Mouse (Mus musculus) neural tube, embryonic 13.5 days (tissue): ENCODE data around the gene Mbtd1. TPM values are rescaled to one million over a fixed set of nuclear protein-coding genes. Genes with fewer than 3 reads are reported as not detected.

Source experiments
- ATAC-seq: fragments of 200-750 bp; cut with Nextera tagmentation; 2 replicates; pipeline ENCODE4 v1.8.0; 2017; ENCODE audit warnings: low read depth, mild to moderate bottlenecking, moderate TSS enrichment, moderate library complexity
- H3K27ac ChIP-seq: fragments of 300-500 bp; sonication (generic); replicated peaks from 2 replicates; pipeline ENCODE4 v1.5.1; 2015; ENCODE audit warnings: moderate library complexity, mild to moderate bottlenecking, inconsistent platforms
- H3K27me3 ChIP-seq: fragments of 300-500 bp; sonication (generic); 2 replicates; pipeline ENCODE4 v1.6.1; 2015; ENCODE audit warnings: mild to moderate bottlenecking, inconsistent platforms
- H3K36me3 ChIP-seq: fragments of 300-500 bp; sonication (generic); 2 replicates; pipeline ENCODE4 v1.6.1; 2015; ENCODE audit warnings: mild to moderate bottlenecking, inconsistent platforms
- H3K4me1 ChIP-seq: fragments of 300-500 bp; sonication (generic); replicated peaks from 2 replicates; pipeline ENCODE4 v1.6.1; 2015; ENCODE audit warnings: inconsistent platforms
- H3K4me2 ChIP-seq: fragments of 300-500 bp; sonication (generic); 2 replicates; pipeline ENCODE4 v1.6.1; 2015; ENCODE audit warnings: inconsistent platforms, mild to moderate bottlenecking, moderate library complexity
- H3K4me3 ChIP-seq: fragments of 300-500 bp; sonication (generic); 2 replicates; pipeline ENCODE4 v1.5.1; 2015; ENCODE audit warnings: mild to moderate bottlenecking, inconsistent platforms
- H3K9ac ChIP-seq: fragments of 300-500 bp; sonication (generic); 2 replicates; pipeline ENCODE4 v1.6.1; 2015; ENCODE audit warnings: moderate library complexity, mild to moderate bottlenecking, inconsistent platforms
- H3K9me3 ChIP-seq: fragments of 300-500 bp; sonication (generic); 2 replicates; pipeline ENCODE4 v1.6.1; 2016; ENCODE audit warnings: inconsistent platforms
- WGBS: fragments of 180-500 bp; shearing (Covaris S2); methylation state at CpG from one replicate; pipeline ENCODE4 v1.1.7; 2015; 5-methylcytosine and 5-hydroxymethylcytosine counted together
- polyA plus RNA-seq: library from polyadenylated mRNA; unstranded; fragments of >200 nt; fragmentation: Nextera tagmentation; extraction: Ambion mirVana; gene quantifications from 2 replicates; pipeline ENCODE4 v1.2.1, GENCODE M21; 2015

The Mbtd1 gene
- polyA plus RNA-seq, 1 experiment from 2014 or later: 28.1 TPM

DNA sequence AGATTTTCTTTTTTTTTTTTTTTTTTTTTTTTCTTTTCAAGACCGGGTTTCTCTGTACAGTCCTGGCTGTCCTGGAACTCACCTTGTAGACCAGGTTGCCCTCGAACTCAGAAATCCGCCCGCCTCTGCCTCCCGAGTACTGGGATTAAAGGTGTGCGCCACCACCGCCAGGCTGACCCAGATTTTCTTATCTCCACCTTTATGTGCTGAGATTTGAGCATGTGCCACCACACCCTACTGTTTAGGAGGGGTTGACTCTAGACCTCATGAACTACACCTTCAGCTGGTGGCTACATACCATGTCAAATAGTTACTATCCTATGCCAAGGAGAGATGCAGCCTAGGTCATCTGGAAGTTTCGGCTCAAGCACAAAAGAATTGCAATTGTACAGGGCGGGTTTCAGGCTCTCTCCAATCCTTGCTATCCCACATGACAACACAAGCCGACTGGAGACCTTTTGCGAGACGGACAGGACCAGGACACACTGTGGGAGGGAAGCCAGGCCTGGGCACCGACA, 69.1 kb downstream of the Mbtd1 start:
- H3K36me3 ChIP-seq: peaks cover 61% of the 10 kb centered on the region
- H3K4me2 ChIP-seq: peak overlapping the region; percentile 94
- 41% methylated on average over 13 of the region's 13 CpGs for WGBS
- peak overlapping the region; percentile 79 for H3K9ac ChIP-seq
- H3K4me1 ChIP-seq: peaks cover 40% of the 10 kb centered on the region
- H3K27me3 ChIP-seq: no peaks in the 10 kb centered on the region
- H3K4me3 ChIP-seq: peak overlapping the region; percentile 61
- peak overlapping the region; percentile 87 for H3K27ac ChIP-seq
- peak; percentile 2; the same call in 1 of the 2 replicates for ATAC-seq
- no peaks in the 10 kb centered on the region for H3K9me3 ChIP-seq

DNA sequence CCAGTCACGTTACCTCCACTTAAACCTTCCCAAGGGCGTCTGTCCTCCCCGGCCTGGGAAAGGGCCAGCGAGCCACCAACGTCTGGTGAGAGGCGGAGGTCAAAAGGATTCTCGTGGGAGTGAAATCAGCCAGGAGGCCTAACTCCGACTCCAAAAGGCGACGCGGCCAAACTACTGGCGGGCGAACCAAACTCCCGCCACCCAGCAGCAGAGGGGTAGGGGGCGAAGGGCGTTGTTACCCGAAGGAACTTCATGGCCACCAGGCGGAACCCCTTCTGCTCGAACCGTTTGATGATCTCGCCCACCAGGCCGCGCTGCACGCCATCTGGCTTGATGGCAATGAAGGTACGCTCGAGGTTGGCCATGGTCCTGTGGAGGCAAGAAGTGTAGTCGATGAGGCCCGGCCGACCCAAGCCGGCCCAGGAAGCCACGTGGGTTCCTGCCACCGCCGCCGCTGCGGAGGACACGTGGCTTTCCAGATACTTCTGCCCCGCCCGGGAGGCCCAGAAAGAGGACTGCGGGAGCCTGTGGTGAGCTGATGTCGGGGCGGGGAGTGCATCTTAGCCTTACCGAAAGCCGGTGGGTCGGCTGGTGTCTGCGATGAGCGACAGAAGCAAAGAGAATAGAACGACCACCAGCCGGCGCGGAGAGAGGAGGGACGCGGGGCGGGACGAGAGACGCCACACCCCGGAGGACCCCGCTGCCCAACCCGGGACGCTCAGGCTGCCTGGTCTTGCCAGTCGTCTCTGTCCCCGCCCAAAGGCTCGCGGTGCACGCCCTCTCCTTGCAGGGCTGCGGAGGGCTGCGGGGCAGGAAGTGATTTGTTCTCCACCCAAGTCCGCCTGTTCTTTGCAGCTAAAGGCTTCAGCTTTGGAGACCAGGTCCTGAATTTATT, 69.9 kb downstream of the Mbtd1 start:
- Histone ChIP-seq H3K4me2 (peak overlapping the region; percentile 94), H3K36me3 (peaks cover 61% of the 10 kb centered on the region), H3K9me3 (no peaks in the 10 kb centered on the region), H3K27ac (peak overlapping the region; percentile 87), H3K4me1 (peaks cover 40% of the 10 kb centered on the region), H3K4me3 (peak overlapping the region; percentile 61), H3K27me3 (no peaks in the 10 kb centered on the region), H3K9ac (peak overlapping the region; percentile 79)
- ATAC-seq: peak; percentile 96
- WGBS: under 1% methylated on average over 65 of the region's 67 CpGs

DNA sequence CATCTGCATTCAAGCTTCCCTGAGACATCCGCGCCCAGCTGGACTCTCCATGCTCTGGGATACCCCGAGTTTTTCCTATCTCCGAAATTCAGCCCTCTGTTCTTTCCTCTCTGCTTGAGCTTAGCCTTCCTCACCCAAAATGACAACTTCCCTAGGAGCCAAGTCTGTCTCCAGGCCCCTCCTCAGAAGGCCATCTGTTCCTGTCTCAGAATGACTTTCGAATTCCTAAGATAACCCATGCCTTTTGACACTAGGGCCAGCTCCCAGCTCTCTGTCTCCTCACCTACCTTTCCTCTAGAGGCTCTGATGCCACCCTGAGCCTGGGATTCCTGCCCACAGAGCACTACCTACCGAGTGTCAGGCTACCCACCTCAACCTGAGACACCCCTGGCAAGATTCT, 70.5 kb downstream of the Mbtd1 start, which contains the start of gene Nme2:
Gene Nme2, minus strand, starts transcription at position 101 of the 400 bp plus-strand sequence.
- H3K9ac ChIP-seq: peak within 1 kb of the TSS; percentile 79
- peaks cover 61% of the 10 kb centered on the region for H3K36me3 ChIP-seq
- 4% methylated on average over 6 of the region's 6 CpGs for WGBS
- peak within 1 kb of the TSS; percentile 94 for H3K4me2 ChIP-seq
- H3K27ac ChIP-seq: peak within 1 kb of the TSS; percentile 87
- peaks cover 40% of the 10 kb centered on the region for H3K4me1 ChIP-seq
- H3K9me3 ChIP-seq: no peaks in the 10 kb centered on the region
- ATAC-seq: peak; percentile 37; the same call in 1 of the 2 replicates
- H3K4me3 ChIP-seq: peak within 1 kb of the TSS; percentile 61
- no peaks in the 10 kb centered on the region for H3K27me3 ChIP-seq

DNA sequence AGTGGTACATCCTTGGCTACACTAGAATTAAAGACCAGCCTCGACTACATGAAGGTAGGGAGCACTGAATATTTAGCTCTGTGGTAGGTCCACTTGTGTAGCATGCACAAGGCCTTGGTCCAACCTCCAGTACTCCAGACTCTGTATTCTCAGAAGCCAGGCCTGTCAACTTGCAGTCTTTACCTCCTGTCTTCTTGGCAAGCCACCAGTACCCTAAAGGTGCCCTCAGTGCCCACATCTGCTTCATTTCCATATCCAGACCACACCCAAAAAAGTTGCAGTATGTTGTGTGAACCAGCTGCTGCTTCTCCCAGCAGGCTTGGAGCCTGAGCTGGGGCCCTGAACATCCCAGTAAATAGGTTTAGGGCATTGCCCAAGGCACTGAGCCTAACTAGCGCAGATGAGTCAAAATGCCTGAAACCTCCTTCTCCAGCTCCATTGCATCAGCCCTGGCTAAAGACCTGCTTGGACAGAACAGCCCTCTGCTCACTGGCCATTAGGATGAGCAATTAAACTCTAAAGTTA, 71.4 kb downstream of the Mbtd1 start:
- WGBS: 90% methylated on average over 2 of the region's 2 CpGs
- Histone ChIP-seq H3K9me3 (no peaks in the 10 kb centered on the region), H3K27me3 (no peaks in the 10 kb centered on the region), H3K9ac (no peak overlapping the region), H3K27ac (no peak overlapping the region), H3K4me3 (no peak overlapping the region), H3K4me2 (no peak overlapping the region), H3K36me3 (peaks cover 66% of the 10 kb centered on the region), H3K4me1 (peaks cover 38% of the 10 kb centered on the region)
- no peak for ATAC-seq

DNA sequence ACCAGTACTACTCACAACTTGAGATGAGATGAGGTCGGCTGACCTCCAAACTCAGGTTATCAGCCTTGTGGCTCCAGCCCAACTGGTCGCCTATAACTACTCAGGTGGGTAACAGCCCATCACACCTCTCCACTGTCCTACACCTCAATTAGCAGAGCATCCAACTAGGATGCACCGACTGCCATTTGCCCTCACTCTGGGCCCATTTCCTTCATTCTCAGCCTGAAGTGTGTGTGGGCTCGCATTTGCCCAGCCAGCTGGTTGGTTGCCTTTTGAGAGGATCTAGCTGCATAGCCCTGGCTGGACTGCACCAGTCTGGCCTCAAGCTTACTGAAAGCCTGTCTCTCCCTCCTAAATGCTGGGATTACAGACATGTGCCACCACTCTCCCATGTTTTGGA, 72.1 kb downstream of the Mbtd1 start:
- 77% methylated on average over 4 of the region's 4 CpGs for WGBS

DNA sequence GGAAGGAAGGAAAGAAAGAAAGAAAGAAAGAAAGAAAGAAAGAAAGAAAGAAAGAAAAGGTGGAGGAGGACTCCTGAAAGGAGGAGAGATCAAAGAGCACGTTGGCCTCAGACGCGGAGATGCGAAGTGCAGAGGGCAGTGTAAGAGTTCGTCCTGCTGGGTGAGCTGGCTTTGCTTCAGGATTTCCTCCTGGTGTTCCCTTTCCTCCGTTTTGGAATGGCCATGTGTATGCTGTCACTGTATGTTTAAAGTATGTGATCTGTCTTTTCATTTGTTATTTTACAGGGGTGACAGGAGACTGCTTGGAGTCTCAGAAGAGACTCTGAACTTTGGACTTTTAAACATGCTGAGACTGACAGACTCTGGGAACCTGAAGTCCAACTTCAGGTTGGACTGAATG, 75.8 kb downstream of the Mbtd1 start:
- ATAC-seq: no peak
- H3K4me1 ChIP-seq: peaks cover 16% of the 10 kb centered on the region
- H3K36me3 ChIP-seq: peaks cover 87% of the 10 kb centered on the region
- no peak overlapping the region for H3K9ac ChIP-seq
- no peak overlapping the region for H3K4me3 ChIP-seq
- H3K27ac ChIP-seq: no peak overlapping the region
- H3K4me2 ChIP-seq: no peak overlapping the region
- 93% methylated on average over 6 of the region's 6 CpGs for WGBS
- H3K9me3 ChIP-seq: no peaks in the 10 kb centered on the region
- no peaks in the 10 kb centered on the region for H3K27me3 ChIP-seq

More for the DNA sequence above, 72.1 kb downstream of the Mbtd1 start:
- peaks cover 66% of the 10 kb centered on the region for H3K36me3 ChIP-seq
- no peak overlapping the region for H3K4me3 ChIP-seq
- H3K9ac ChIP-seq: no peak overlapping the region
- H3K4me1 ChIP-seq: peaks cover 32% of the 10 kb centered on the region
- H3K27me3 ChIP-seq: no peaks in the 10 kb centered on the region
- no peak for ATAC-seq
- H3K4me2 ChIP-seq: no peak overlapping the region
- no peak overlapping the region for H3K27ac ChIP-seq
- no peaks in the 10 kb centered on the region for H3K9me3 ChIP-seq

DNA sequence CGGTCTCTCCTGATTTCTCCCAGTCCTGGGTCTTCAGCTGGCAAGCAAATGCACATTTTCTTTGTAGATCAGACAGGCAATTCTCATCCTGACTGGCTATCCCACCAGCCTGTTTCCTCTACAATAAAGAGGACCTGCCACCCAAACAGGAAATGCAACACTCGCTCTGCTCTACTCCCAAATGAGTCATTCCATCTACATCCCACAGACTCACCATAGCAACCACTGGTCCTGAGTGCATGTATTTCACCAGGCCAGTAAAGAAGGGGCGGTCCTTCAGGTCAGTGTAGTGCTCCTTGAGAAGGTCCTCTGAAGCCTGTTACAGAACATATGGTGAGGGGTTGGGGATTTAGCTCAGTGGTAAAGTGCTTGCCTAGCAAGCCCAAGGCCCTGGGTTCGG, 77.4 kb downstream of the Mbtd1 start:
- ATAC-seq: no peak
- peaks cover 23% of the 10 kb centered on the region for H3K4me1 ChIP-seq
- H3K27ac ChIP-seq: no peak overlapping the region
- no peaks in the 10 kb centered on the region for H3K27me3 ChIP-seq
- H3K4me2 ChIP-seq: no peak overlapping the region
- H3K9ac ChIP-seq: no peak overlapping the region
- H3K9me3 ChIP-seq: no peaks in the 10 kb centered on the region
- H3K4me3 ChIP-seq: no peak overlapping the region
- peaks cover 78% of the 10 kb centered on the region for H3K36me3 ChIP-seq
- 73% methylated on average over 4 of the region's 4 CpGs for WGBS

DNA sequence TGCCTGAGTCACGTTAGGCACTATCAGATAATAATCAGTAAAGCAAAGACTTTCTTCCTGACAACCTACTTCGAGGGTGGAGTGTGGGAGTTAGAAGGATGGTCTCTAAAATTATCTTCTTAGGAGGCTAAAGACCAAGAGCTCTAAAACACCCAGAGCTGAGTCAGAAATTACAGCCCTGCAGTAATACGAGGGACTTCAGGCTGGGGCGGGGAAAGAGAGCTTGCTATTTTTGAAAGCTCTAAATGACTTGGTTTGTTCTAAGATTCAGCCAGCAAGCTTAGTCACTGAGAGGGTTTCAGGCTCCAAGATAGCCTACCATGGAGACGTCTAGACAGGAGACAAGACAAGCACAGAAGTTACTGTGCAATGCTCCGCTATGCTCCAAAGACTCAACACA, 79.7 kb downstream of the Mbtd1 start:
- Histone ChIP-seq H3K9ac (no peak overlapping the region), H3K9me3 (no peaks in the 10 kb centered on the region), H3K27ac (no peak overlapping the region), H3K4me2 (no peak overlapping the region), H3K27me3 (no peaks in the 10 kb centered on the region), H3K36me3 (peaks cover 55% of the 10 kb centered on the region), H3K4me1 (peaks cover 33% of the 10 kb centered on the region), H3K4me3 (no peak overlapping the region)
- 97% methylated on average over 6 of the region's 6 CpGs for WGBS
- no peak for ATAC-seq

DNA sequence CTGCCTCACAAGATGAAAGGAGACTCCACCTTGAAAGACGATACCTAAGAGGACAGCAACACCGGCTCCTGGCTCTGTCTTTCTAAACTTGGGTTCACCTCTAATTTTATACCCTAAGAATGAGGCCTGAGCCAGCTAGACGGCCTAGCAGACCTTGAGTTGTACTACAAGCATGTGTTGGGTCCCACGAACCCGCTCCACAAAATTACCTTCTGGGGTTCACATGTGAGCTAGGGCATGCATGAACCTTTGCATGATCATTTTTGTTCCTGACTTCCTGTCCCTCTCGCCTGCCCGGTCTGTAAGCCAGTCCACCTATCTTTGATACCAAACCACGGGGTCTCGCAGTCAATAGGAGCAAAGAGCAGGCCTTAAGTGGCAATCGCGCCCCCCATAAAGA, 81.7 kb downstream of the Mbtd1 start:
- Histone ChIP-seq H3K9ac (peak overlapping the region; percentile 89), H3K4me3 (peak overlapping the region; percentile 64), H3K27ac (peak overlapping the region; percentile 78), H3K4me1 (peaks cover 33% of the 10 kb centered on the region), H3K9me3 (no peaks in the 10 kb centered on the region), H3K4me2 (peak overlapping the region; percentile 91), H3K36me3 (peaks cover 37% of the 10 kb centered on the region), H3K27me3 (no peaks in the 10 kb centered on the region)
- WGBS: 5% methylated on average over 11 of the region's 11 CpGs
- no peak; the same call in 1 of the 2 replicates for ATAC-seq

DNA sequence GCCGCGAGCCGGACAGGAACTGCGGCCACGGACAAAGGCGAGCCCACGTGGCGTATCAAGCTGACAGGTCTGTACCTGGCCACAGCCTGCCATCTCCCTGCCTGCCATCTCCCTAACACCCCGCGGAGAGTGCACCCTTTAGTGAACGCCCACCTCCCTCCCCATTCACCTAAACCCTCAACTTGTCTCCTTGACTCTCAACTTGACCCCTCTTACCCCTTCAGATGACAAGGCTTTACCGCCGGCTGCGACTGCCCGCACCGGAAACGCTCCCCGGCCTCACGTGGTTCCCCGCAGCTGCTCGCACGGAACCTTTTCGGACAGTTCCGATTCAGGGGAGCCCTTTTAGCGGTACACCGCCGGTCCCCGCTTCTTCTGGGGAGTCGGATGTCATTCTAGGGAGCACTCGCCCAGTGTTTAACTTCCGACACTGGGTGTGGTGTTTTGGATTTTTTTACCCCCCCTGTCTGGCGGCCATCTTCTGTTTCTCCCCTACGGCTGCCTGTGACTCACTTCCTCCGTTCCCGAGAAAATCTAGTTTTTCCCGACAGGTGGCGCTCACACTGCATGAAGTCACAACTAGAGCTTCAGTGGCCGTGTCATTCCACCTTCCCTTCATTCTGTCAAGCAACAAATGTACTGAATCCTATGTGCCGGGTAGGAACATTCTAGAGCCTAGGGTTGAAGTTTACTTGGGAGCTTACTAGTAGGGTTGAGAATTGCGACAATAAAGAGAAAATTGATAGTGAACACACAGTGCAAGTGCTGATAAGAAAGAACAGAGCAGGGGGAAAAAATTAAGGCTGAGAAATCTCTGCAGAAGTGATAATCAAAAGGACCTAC, 82.6 kb downstream of the Mbtd1 start, which contains the start of the genes Gm20390 and Nme1:
Gene Gm20390, minus strand, starts transcription at position 289 of the 843 bp plus-strand sequence.
Gene Nme1, minus strand, starts transcription at position 517 of the 843 bp plus-strand sequence.
- Histone ChIP-seq H3K27me3 (no peaks in the 10 kb centered on the region), H3K4me2 (peak within 1 kb of the TSS; percentile 91), H3K27ac (peak within 1 kb of the TSS; percentile 79), H3K9me3 (no peaks in the 10 kb centered on the region), H3K9ac (peak within 1 kb of the TSS; percentile 89), H3K4me3 (peak within 1 kb of the TSS; percentile 64), H3K36me3 (peaks cover 29% of the 10 kb centered on the region), H3K4me1 (peaks cover 33% of the 10 kb centered on the region)
- ATAC-seq: peak; percentile 94
- under 1% methylated on average over 40 of the region's 40 CpGs for WGBS

DNA sequence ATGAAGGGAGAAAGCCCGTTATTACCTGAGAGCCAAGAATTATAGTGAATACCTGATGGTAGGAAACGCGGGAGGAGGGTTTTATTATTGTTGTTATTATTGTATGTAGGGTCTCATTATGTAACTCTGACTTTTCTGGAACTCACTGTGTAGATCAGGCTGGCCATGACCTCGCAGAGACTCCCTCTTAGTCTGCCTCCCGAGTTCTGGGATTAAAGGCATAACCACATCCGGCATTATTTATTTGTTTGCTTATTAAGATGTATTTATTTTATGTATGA, 83.1 kb downstream of the Mbtd1 start:
- H3K27ac ChIP-seq: peak overlapping the region; percentile 79
- H3K9ac ChIP-seq: peak overlapping the region; percentile 50; the same call in 1 of the 2 replicates
- ATAC-seq: peak; percentile 14; the same call in 1 of the 2 replicates
- H3K4me2 ChIP-seq: peak overlapping the region; percentile 50
- H3K9me3 ChIP-seq: no peaks in the 10 kb centered on the region
- H3K36me3 ChIP-seq: peaks cover 24% of the 10 kb centered on the region
- peaks cover 29% of the 10 kb centered on the region for H3K4me1 ChIP-seq
- no peaks in the 10 kb centered on the region for H3K27me3 ChIP-seq
- WGBS: 47% methylated on average over 6 of the region's 6 CpGs
- peak overlapping the region; percentile 64 for H3K4me3 ChIP-seq
